Mouse (Mus musculus) myocyte (in vitro differentiated cells): ENCODE data around the gene Gm26920. TPM values are rescaled to one million over a fixed set of nuclear protein-coding genes. Genes with fewer than 3 reads are reported as not detected.
A peak's percentile ranks its signal among the peaks of the same experiment; 100 is the strongest.

ENCODE experiments used
- H3K27me3 ChIP-seq: one replicate; pipeline ENCODE4 v1.6.1; 2011; ENCODE audit not compliant: control insufficient read depth, insufficient read depth, insufficient read length
- H3K36me3 ChIP-seq: one replicate; pipeline ENCODE4 v1.6.1; 2011; ENCODE audit not compliant: control insufficient read depth, insufficient read depth
- H3K4me2 ChIP-seq: one replicate; pipeline ENCODE4 v1.6.1; 2011; ENCODE audit warnings: low read depth, control low read depth
- H3K4me3 ChIP-seq: one replicate; pipeline ENCODE4 v1.5.1; 2011; ENCODE audit warnings: mild to moderate bottlenecking, control low read depth, moderate library complexity
- H3K79me2 ChIP-seq: one replicate; pipeline ENCODE4 v1.6.1; 2011; ENCODE audit not compliant: control insufficient read depth, insufficient read depth
- H3ac ChIP-seq: one replicate; pipeline ENCODE4 v1.6.1; 2011; ENCODE audit not compliant: control insufficient read depth, insufficient read length
- CEBPB ChIP-seq: IDR thresholded peaks from 2 replicates; pipeline ENCODE4 v1.6.1; 2011; ENCODE audit warnings: mild to moderate bottlenecking, moderate library complexity; ENCODE audit not compliant: poor library complexity, insufficient read depth, severe bottlenecking
- E2F4 ChIP-seq: IDR thresholded peaks from one replicate; pipeline ENCODE4 v1.6.1; 2011; ENCODE audit warnings: mild to moderate bottlenecking, control low read depth, moderate library complexity; ENCODE audit not compliant: insufficient read depth
- MAX ChIP-seq: IDR thresholded peaks from one replicate; pipeline ENCODE4 v1.6.1; 2011; ENCODE audit warnings: low read depth, mild to moderate bottlenecking, control low read depth
- MYOD1 ChIP-seq, 3 experiments: IDR thresholded peaks; one replicate each; pipeline ENCODE4 v1.6.1; 2011; ENCODE audit warnings: control low read depth in 2 of 3, low read depth in 2 of 3, mild to moderate bottlenecking in 2 of 3, moderate library complexity in 1 of 3; ENCODE audit not compliant: insufficient read length in 2 of 3, control insufficient read depth in 1 of 3
- MYOG ChIP-seq, 3 experiments: IDR thresholded peaks; one replicate each; pipeline ENCODE4 v1.6.1; 2011; ENCODE audit warnings: control low read depth in 2 of 3, low read depth in 2 of 3, mild to moderate bottlenecking in 2 of 3; ENCODE audit not compliant: insufficient read length in 2 of 3, control insufficient read depth in 1 of 3, insufficient read depth in 1 of 3
- POLR2A ChIP-seq: IDR thresholded peaks from one replicate; pipeline ENCODE4 v1.6.1; 2011; ENCODE audit warnings: low read depth, mild to moderate bottlenecking, control low read depth, moderate library complexity; ENCODE audit not compliant: insufficient read length
- POLR2AphosphoS2 ChIP-seq: IDR thresholded peaks from one replicate; pipeline ENCODE4 v1.6.1; 2011; ENCODE audit warnings: low read depth, control low read depth; ENCODE audit not compliant: insufficient read length
- REST ChIP-seq: IDR thresholded peaks from one replicate; pipeline ENCODE4 v1.6.1; 2011; ENCODE audit warnings: mild to moderate bottlenecking, control low read depth, moderate library complexity; ENCODE audit not compliant: insufficient read depth, insufficient read length
- SRF ChIP-seq: IDR thresholded peaks from one replicate; pipeline ENCODE4 v1.6.1; 2011; ENCODE audit warnings: low read depth; ENCODE audit not compliant: control insufficient read depth, insufficient read length
- TCF12 ChIP-seq: IDR thresholded peaks from one replicate; pipeline ENCODE4 v1.6.1; 2011; ENCODE audit warnings: mild to moderate bottlenecking, control low read depth; ENCODE audit not compliant: poor library complexity, insufficient read depth, severe bottlenecking
- TCF3 ChIP-seq: IDR thresholded peaks from one replicate; pipeline ENCODE4 v1.6.1; 2011; ENCODE audit warnings: low read depth, control low read depth; ENCODE audit not compliant: insufficient read length
- USF1 ChIP-seq: IDR thresholded peaks from one replicate; pipeline ENCODE4 v1.6.1; 2011; ENCODE audit warnings: low read depth, mild to moderate bottlenecking, control low read depth, moderate library complexity
- polyA plus RNA-seq: library from polyadenylated mRNA; unstranded; fragments of >200 nt; fragmentation: generic; extraction: Trizol; gene quantifications from one replicate; pipeline ENCODE4 v1.2.1, GENCODE M21; 2012; ENCODE audit warnings: missing spikeins

Gm26920 gene
- polyA plus RNA-seq, 1 experiment = 0.32 TPM

GRCm38 (mm10) chr7:30053591-30053990 is 36.6 kb downstream of the Gm26920 start:
- TF ChIP-seq POLR2AphosphoS2 = no peak
- no peak for TF ChIP-seq TCF12
- TF ChIP-seq MYOD1 (IDR thresholded peaks at IDR 0.05; ENCODE audit: control insufficient read depth in 1 of 3, insufficient read length in 2 of 3, low read depth in 2 of 3) = no peak
- no peak for TF ChIP-seq SRF
- no peak for TF ChIP-seq POLR2A
- TF ChIP-seq CEBPB = no peak
- Histone ChIP-seq H3K4me2 (peak overlapping the region; percentile 19), H3K27me3 (no peaks in the 10 kb centered on the region), H3K36me3 (peaks cover 14% of the 10 kb centered on the region), H3K79me2 (no peaks in the 10 kb centered on the region), H3ac (no peak overlapping the region), H3K4me3 (no peak overlapping the region)

- peak within 1 kb of the TSS; percentile 4 for H3ac ChIP-seq
- TF ChIP-seq MYOD1 (IDR thresholded peaks at IDR 0.05; ENCODE audit: control insufficient read depth in 1 of 3, insufficient read length in 2 of 3, low read depth in 2 of 3) (peak in 1 of 3 experiments; percentile 54), POLR2AphosphoS2 (peak; percentile 49), CEBPB (no peak), MYOG (IDR thresholded peaks at IDR 0.05; ENCODE audit: control insufficient read depth in 1 of 3, insufficient read depth in 1 of 3, insufficient read length in 2 of 3, low read depth in 2 of 3) (peak in 1 of 3 experiments; percentile 19), POLR2A (peak; percentile 47), TCF3 (no peak), TCF12 (no peak)
- H3K27me3 ChIP-seq = no peaks in the 10 kb centered on the region
- peak within 1 kb of the TSS; percentile 39 for H3K4me3 ChIP-seq
- peaks cover 7% of the 10 kb centered on the region for H3K36me3 ChIP-seq
- H3K79me2 ChIP-seq = no peaks in the 10 kb centered on the region
- peak within 1 kb of the TSS; percentile 80 for H3K4me2 ChIP-seq
Measured at GRCm38 (mm10) chr7:30050882-30051548, 39.2 kb downstream of the Gm26920 start, which contains the start of gene Zfp14. Zfp14 (minus strand) TSS chr7:30051380.

GRCm38 (mm10) chr7:30048126-30048525 is 42.1 kb downstream of the Gm26920 start:
- Histone ChIP-seq H3ac (no peak overlapping the region), H3K79me2 (no peaks in the 10 kb centered on the region), H3K27me3 (no peaks in the 10 kb centered on the region), H3K36me3 (no peaks in the 10 kb centered on the region), H3K4me3 (no peak overlapping the region), H3K4me2 (no peak overlapping the region)
- no peak for TF ChIP-seq MYOG (IDR thresholded peaks at IDR 0.05; ENCODE audit: control insufficient read depth in 1 of 3, insufficient read depth in 1 of 3, insufficient read length in 2 of 3, low read depth in 2 of 3)
- TF ChIP-seq E2F4 = no peak
- TF ChIP-seq SRF = no peak
- no peak for TF ChIP-seq MYOD1 (IDR thresholded peaks at IDR 0.05; ENCODE audit: control insufficient read depth in 1 of 3, insufficient read length in 2 of 3, low read depth in 2 of 3)
- no peak for TF ChIP-seq POLR2AphosphoS2
- no peak for TF ChIP-seq TCF3
- no peak for TF ChIP-seq REST
- TF ChIP-seq POLR2A = no peak
- no peak for TF ChIP-seq USF1
- no peak for TF ChIP-seq TCF12
- TF ChIP-seq MAX = no peak
- no peak for TF ChIP-seq CEBPB

- Histone ChIP-seq H3K79me2 (no peaks in the 10 kb centered on the region), H3K4me3 (no peak overlapping the region), H3K27me3 (no peaks in the 10 kb centered on the region), H3K4me2 (no peak overlapping the region), H3K36me3 (no peaks in the 10 kb centered on the region), H3ac (no peak overlapping the region)
- TF ChIP-seq E2F4 = no peak
- TF ChIP-seq MYOD1 (IDR thresholded peaks at IDR 0.05; ENCODE audit: control insufficient read depth in 1 of 3, insufficient read length in 2 of 3, low read depth in 2 of 3) = no peak
- no peak for TF ChIP-seq REST
Measured at GRCm38 (mm10) chr7:30044354-30044753, 45.9 kb downstream of the Gm26920 start.

- Histone ChIP-seq H3K27me3 (no peaks in the 10 kb centered on the region), H3K4me3 (no peak overlapping the region), H3K36me3 (no peaks in the 10 kb centered on the region), H3K79me2 (no peaks in the 10 kb centered on the region), H3ac (no peak overlapping the region), H3K4me2 (no peak overlapping the region)
- TF ChIP-seq E2F4 = no peak
- TF ChIP-seq REST = no peak
- TF ChIP-seq MYOG (IDR thresholded peaks at IDR 0.05; ENCODE audit: control insufficient read depth in 1 of 3, insufficient read depth in 1 of 3, insufficient read length in 2 of 3, low read depth in 2 of 3) = no peak
- no peak for TF ChIP-seq SRF
- no peak for TF ChIP-seq POLR2AphosphoS2
- no peak for TF ChIP-seq TCF3
- TF ChIP-seq MYOD1 (IDR thresholded peaks at IDR 0.05; ENCODE audit: control insufficient read depth in 1 of 3, insufficient read length in 2 of 3, low read depth in 2 of 3) = no peak
- TF ChIP-seq USF1 = no peak
- TF ChIP-seq POLR2A = no peak
- no peak for TF ChIP-seq TCF12
- TF ChIP-seq MAX = no peak
- no peak for TF ChIP-seq CEBPB
Measured at GRCm38 (mm10) chr7:30034331-30034730, 55.9 kb downstream of the Gm26920 start.
